Mouse (Mus musculus) thymus, adult 18-20 months (tissue): ENCODE results near the gene Vmn1r160.
"Not testable (repeated sequence)": the region's sequence is repeated elsewhere in the genome, so short reads cannot be mapped to it uniquely, and the experiment has no call there.

Experiments
- DNase-seq, 2 experiments: peaks; one replicate each; pipeline ENCODE4 v3.0.0; 2022; ENCODE audit warnings: mixed read lengths in 2 of 2

Gene Vmn1r160

GRCm38 (mm10) chr7:22870924-22871323 lies at the start of gene Vmn1r160:
TSS of gene Vmn1r160 (plus strand) at chr7:22871224.
- not testable (repeated sequence) for DNase-seq

GRCm38 (mm10) chr7:22843505-22843904 lies 27.5 kb upstream of the Vmn1r160 start, which contains the start of gene Vmn1r159:
TSS of gene Vmn1r159 (minus strand) at chr7:22843605.
- DNase-seq: not testable (repeated sequence)
